Mouse (Mus musculus): Measurements from ENCODE around the gene Lrfn2. TPM values are rescaled to one million over a fixed set of nuclear protein-coding genes. Genes with fewer than 3 reads are reported as not detected.

Lrfn2 gene
- not detected for polyA plus RNA-seq (2012; fragmentation: generic; extraction: Trizol)

DNA sequence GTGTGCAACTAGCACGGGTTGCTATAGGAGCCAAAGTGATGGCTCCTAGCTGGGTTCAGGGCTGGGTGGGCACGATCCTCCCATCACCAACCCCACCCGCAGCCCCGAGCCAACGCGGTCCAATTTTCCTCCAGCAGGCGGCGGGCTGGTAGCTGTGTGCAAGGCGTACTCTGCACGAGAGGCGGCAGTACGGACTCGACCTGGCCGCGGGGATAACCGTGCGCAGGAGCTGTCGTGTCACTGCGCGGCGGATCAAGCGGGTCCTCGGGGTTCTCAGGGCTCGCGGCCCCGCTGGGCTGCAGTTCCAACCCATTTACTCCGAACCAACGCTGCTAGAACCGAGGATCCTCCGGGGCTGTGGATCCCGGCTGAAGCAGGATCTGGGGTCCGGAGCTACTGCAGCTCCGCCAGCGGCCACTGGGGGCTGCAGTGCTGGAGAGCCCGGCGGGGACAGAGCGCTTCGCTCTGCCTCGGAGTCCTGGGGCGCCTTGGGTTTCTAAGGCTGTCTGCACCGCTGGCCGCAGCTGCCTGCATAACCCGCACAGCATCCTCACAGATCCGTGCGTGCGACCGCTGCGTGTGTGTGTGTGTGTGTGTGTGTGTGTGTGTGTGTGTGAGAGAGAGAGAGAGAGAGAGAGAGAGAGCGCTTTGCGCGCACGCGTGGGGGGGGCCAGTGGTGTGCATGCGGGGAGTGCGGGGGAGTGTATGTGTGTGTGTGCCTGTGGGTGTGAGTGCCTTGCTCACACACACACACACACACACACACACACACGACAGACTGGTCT lies at the start of gene Lrfn2:
Gene Lrfn2, plus strand, starts transcription at position 759 of the 785 bp plus-strand sequence.

